Mouse (Mus musculus): Measurements from ENCODE around the gene Fzd4.

Gene Fzd4

DNA sequence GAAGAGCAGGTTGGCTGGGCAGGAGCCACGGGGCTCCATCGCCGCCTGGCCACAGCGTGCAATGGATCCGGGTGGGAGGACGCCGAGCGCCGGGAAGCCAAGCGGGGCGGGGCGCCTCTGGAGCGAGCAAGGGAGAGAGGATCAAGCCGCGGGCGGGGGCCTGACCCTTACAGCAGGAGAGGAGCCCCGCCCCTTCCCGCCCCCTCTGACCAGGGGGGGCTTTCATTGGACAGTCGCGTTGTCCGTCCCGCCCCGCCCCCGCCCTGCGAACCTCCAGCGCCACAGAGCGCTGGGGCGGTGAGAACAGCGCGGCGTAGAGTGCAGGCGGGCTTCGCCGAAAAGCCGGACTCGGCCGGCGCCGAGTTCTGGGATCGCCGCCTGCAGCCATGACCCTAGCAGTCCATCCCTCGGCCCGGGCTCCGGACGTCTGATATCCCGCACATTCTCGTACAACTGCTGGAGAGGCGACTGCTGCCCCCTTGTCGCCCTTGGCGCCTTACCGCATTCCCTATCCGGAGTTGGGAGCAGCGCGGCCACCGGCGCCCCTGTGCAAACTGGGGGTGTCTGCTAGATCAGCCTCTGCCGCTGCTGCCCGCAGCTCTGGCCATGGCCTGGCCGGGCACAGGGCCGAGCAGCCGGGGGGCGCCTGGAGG lies at the start of gene Fzd4, which contains the start of gene Tmem135:
Fzd4 (plus strand) TSS at position 275 of the 653 bp plus-strand sequence.
Tmem135 (minus strand) TSS at position 142 of the 653 bp plus-strand sequence.
- peak; percentile 75 for DNase-seq (ENCODE audit: low read depth, low spot score)

- DNase-seq (ENCODE audit: low read depth, low spot score): no peak
Observed at GRCm38 (mm10) chr7:89355519-89356255, 48.5 kb upstream of the Fzd4 start.

DNA sequence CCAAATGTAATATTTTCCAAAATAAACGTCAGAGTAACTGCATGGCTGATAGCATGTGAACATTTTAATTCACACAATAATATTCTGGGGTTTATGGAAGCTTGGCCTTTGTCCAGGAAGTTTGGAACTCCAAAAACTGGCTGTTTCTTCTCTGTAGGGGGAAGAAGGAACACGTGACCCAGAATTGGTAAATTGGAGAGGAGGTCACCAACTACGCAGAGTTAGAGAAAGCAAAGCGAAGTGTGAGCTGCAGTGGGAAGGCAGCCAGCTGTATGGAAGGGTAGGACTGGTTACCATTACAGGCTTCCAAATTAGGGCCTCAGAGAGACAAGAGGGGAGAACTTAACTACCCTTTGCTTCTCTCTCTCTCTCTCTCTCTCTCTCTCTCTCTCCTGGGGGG lies 47.8 kb upstream of the Fzd4 start:
- DNase-seq (ENCODE audit: low read depth, low spot score): no peak

GRCm38 (mm10) chr7:89363975-89364374 lies 40.2 kb upstream of the Fzd4 start:
- DNase-seq (ENCODE audit: low read depth, low spot score): no peak

- no peak for DNase-seq (ENCODE audit: low read depth, low spot score)
Observed at GRCm38 (mm10) chr7:89365135-89365880, 38.8 kb upstream of the Fzd4 start.

DNA sequence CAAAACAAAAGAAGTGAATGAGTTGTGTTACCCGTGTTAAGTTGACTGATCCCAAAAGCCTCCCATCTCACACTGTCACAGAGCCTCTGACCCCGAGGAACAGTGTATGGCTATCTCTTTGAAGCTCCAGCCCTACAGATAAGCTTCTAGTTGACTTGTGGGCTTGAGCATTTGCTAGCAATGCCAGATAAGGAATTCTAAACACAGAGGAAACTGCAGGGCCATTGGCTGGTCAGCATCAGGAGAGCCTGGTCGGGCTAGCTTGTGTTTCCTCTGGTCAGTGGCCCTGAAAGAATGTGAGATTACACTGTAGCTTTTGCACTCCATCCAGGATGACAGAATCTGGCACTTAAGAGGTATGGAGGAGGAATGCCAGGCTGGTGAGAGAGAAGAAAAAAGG lies 36.5 kb upstream of the Fzd4 start:
- no peak for DNase-seq (ENCODE audit: low read depth, low spot score)

DNA sequence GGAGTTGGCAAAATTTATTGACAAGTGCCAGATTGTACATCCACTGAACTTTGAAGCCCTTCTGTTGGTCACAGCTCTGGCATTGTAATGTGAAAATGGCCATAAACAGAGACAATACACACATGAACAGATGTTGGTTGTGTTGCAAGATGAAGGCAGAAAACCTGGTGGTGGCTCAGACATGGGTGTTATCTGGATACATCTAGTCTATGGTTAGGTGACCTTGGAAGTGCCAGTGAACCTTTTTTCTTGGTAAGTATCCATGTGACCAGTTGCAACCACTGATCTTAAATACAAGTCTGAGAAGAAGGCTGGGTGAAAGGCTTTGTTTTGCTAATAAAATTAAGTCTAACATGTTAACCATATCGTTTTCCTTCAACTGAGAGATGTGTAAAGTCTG lies 34.1 kb upstream of the Fzd4 start:
- DNase-seq (ENCODE audit: low read depth, low spot score): no peak

DNA sequence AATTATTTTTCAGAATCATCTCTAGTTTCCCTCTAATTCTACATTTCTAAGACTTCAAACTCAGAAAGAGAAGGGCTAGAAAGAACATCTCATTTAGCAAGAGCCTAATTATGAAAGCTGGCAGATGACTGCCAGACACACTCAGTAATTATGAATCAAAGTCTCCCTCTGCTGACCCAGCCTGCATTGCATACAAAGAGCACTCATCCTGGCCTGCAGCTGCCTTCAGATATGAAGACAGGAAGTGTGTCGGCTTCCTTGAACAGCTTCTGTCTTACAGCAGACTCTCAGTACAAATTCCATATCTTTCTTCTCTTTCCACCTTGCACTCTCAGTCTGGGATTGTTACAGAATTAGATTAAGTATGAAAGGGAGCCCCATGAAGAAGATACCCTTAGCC lies 33.2 kb upstream of the Fzd4 start:
- peak; percentile 61 for DNase-seq (ENCODE audit: low read depth, low spot score)

- DNase-seq (ENCODE audit: low read depth, low spot score): no peak
Observed at GRCm38 (mm10) chr7:89371623-89372295, 32.4 kb upstream of the Fzd4 start.

DNA sequence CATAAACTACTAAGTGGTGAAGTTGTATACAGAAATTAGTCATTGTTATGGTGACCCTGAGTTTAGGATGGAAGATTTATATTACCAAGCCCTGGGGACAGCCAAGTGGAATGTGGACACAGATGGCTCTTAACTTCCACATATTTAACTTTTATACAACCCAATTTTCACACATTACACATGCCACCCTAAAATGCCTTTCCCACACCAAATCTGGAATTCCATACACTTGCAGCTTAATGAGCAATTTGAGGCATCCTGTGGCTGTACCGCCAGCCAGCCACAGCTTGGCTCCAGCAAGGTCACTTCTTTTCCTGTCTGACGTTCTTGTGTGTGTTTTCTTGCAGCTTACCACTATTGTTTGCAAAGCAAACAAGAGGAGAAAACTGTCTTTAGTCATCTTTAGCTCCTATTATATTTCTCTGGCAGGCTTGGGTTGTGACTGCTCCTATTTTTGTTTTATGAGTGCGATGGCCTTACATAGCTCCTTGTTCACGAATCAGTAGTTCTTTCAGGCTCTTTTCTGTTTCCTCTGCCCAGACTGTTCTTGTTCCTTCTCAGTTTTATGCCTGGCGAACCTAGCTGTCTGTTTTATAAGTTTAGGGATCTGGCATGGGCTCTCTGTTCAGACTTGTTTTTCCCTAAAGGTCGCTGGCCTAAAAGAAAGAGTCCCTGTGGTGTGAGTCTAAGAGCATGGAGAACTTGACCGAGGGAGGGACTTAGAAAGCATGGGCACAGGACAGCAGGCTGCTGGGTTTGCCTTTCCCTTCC lies 23.0 kb upstream of the Fzd4 start:
- no peak for DNase-seq (ENCODE audit: low read depth, low spot score)

- no peak for DNase-seq (ENCODE audit: low read depth, low spot score)
Observed at GRCm38 (mm10) chr7:89382892-89383291, 21.3 kb upstream of the Fzd4 start.

- no peak for DNase-seq (ENCODE audit: low read depth, low spot score)
Observed at GRCm38 (mm10) chr7:89388981-89389380, 15.2 kb upstream of the Fzd4 start.

DNA sequence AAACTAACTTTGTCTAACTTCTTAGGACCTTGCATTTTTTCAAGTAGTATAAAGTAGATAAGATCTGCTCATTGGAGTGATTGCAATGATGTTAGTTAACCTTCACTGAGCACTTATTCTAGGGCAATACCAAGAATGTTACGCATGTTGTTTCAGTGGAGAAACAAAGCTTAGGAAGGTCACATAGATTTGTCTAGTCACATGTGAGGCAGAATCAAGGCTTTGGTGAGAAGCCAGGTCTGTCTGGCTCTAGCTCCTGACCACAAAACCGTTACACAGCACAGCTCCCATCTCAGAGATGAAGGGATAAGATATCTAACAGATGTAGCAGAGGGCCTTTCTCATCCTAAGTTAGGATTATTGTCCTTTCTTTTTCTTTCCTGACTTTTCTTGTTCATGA lies 13.5 kb upstream of the Fzd4 start:
- DNase-seq (ENCODE audit: low read depth, low spot score): no peak

- no peak for DNase-seq (ENCODE audit: low read depth, low spot score)
Observed at GRCm38 (mm10) chr7:89391281-89391680, 12.9 kb upstream of the Fzd4 start.

DNA sequence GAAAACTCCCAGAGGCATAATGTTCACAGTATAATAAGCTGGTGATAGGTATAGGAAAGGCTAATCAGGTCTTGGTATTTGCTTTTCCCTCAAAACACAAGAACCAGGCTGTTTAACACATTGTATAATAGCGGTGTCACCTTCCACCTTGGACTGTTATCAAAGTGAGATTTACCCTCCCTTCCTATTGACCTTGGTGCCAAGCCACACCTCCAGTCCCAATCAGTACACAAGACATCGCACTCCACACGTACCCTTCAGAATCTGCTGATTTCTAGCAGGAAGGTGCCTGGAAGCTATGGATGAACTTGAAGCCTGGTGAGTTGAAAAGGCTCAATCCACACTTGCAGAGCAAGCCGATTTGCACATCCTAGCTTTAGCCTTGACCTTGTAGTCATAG lies 12.3 kb upstream of the Fzd4 start:
- DNase-seq (ENCODE audit: low read depth, low spot score): no peak

DNA sequence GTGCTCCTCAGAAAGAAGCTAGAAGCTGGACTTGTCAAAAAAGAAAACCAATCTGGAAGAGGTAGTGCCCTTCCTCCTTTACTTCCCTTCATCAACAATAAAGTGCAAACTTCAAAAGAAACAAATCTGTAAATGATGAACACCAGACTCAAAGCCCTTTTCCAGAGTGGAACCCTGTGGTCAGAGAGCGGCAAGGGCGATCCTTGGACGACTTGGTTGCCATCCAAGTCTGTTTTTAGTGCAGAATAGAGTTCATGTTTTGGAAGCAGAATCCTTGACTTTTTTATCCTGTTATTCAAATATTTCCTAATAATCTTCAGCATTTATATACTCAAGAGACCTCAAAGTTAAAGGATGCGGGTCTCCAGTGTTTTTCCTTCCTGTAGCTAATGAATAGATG lies 11.8 kb upstream of the Fzd4 start:
- no peak for DNase-seq (ENCODE audit: low read depth, low spot score)

DNA sequence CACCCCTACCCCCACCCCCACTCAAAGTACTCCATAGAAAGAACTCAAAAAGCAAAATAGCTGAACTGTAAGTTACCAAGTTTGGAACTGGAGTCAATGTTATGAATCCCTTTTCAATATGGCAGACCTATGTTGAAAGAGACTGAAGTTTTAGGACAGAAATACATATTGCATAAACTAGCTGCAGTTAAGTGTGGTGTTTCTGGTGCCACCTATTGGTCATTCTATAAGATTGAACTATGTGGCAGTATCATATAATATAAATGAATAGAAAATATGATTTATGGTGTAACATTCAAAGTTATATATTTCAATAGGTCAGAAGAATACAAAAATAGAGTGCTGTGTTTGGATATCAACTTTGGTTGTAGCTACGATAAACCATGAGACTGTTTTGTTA lies 11.3 kb upstream of the Fzd4 start:
- DNase-seq (ENCODE audit: low read depth, low spot score): peak; percentile 34

- no peak for DNase-seq (ENCODE audit: low read depth, low spot score)
Observed at GRCm38 (mm10) chr7:89395399-89395798, 8.8 kb upstream of the Fzd4 start.

- no peak for DNase-seq (ENCODE audit: low read depth, low spot score)
Observed at GRCm38 (mm10) chr7:89396386-89396785, 7.8 kb upstream of the Fzd4 start.

DNA sequence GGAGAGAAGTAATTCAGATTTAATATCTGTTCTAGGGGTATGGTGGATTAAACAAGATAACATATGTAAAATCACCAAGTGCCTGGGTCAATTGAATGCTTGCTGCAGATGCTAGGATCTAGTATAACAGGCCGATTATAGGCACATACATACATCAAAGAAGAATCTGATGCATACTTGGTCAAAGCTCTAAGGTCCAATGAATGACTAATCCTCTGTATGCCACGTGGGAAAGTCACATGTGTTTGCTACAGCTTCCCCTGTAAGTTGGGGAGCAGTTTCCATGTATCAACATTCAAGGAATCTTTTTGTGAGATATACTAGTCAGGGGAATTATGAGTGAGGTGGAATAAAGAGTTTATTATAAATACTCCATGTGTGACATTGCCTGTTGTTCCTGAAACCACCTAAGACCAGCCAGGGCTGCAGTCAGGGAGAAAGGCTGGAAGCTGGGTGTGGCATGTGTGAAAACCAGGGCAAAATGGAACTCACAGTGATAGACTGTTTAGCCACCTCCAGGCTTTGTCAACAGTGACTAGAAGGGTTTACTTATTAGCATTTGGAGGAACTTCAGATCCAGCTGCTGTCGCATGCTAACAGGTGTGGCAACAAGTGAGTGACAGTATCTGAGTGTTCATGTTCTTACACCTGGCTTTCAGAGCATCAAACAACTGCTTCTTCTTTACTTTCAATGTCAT lies 6.2 kb upstream of the Fzd4 start:
- no peak for DNase-seq (ENCODE audit: low read depth, low spot score)

GRCm38 (mm10) chr7:89400721-89401120 lies 3.4 kb upstream of the Fzd4 start:
- DNase-seq (ENCODE audit: low read depth, low spot score): no peak

All from CD4-positive, CD25-positive, alpha-beta regulatory T cell, adult 2 months (primary cell).